Mouse (Mus musculus): Measurements from ENCODE around the gene Bmp6.

DNA sequence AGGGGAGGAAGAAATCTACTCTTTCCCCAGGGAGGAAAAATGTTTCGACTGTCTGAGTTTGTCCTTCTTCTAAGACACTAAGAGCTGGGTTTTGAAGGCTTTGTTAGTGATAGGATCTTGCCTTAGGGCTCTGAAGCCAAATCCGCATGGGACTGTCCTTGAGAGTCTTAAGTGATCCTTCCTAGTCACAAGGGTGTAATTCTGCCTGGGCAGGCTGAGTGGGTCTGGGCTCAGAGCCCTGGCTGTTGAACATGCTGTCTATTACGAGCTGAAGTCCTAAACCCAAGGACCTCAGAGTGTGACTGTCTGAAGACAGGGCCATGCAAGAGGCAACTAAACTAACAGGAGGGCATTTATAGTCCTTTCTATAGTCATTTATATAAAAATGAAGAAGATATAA is 200.6 kb downstream of the Bmp6 start:
- TF ChIP-seq CTCF (IDR thresholded peaks at IDR 0.05; ENCODE audit: low read depth, low read length): no peak
- TF ChIP-seq EP300 (IDR thresholded peaks at IDR 0.05; ENCODE audit: insufficient read depth, low read depth, low read length): no peak
- TF ChIP-seq POLR2A (IDR thresholded peaks at IDR 0.05; ENCODE audit: insufficient read depth, low read length): no peak

All from ES-Bruce4 (cell line).